22 mouse cellular contexts compared by ENCODE assay signal in the genomic region with DNA sequence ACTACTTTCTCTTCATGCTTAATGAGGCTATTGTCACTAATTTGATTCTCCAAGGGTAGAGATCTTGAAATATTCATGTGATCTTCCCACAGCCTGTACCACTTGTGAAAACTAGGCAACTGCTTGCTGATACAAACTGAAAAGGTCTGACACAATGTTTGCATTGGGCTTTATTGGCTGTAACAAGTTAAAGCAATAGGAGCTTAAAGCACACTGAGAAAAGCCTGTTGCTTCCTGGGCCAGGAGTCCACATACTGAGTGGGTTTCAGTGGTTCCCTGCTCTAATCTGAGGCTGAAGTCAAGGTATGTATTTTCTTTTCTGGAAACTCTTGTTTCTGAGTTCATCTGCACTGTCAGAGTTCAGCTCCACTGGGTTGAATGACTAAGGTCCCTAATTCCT. TPM values are rescaled to one million over a fixed set of nuclear protein-coding genes. Genes with fewer than 3 reads are reported as not detected.
DNase-seq lines count a peak whose midpoint lies in the region; ATAC-seq and TF ChIP-seq lines count a peak whose summit lies in the region.
"Had no signal": no experiment of that assay in that cellular context is flagged by ENCODE, and none has a peak within 500 bp of the region (broad histone marks: within the 10 kb centered on the region; RNA-seq: fewer than 3 reads in every experiment).

No protein-coding gene starts in this region.

- H3K9ac ChIP-seq in liver, embryonic 11.5 days (ENCODE audit: low read depth, low read length): no peak overlapping the region
- H3K9ac ChIP-seq in liver, embryonic 12.5 days: peak overlapping the region; percentile 3; the same call in 1 of the 2 replicates
- H3K9ac ChIP-seq in hindbrain, postnatal 0 days (replicated peaks; ENCODE audit: low read length): no peak overlapping the region
- H3K9ac ChIP-seq: hindbrain, embryonic 13.5 days; midbrain, embryonic 12.5 days had no signal

- no peak for TF ChIP-seq CTCF in small intestine, adult 2 months (IDR thresholded peaks at IDR 0.05; ENCODE audit: extremely low read depth, insufficient read length, insufficient replicate concordance, low read depth, low read length)
- no peak for TF ChIP-seq CTCF in hindbrain, postnatal 0 days (IDR thresholded peaks at IDR 0.05; ENCODE audit: low read depth)

- H3K4me3 ChIP-seq in liver, embryonic 11.5 days (ENCODE audit: low read depth, low read length): no peak overlapping the region
- H3K4me3 ChIP-seq in liver, embryonic 12.5 days: no peak overlapping the region
- no peak overlapping the region for H3K4me3 ChIP-seq in small intestine, adult 2 months (ENCODE audit: low read depth, low read length)
- no peak overlapping the region for H3K4me3 ChIP-seq in hindbrain, postnatal 0 days (ENCODE audit: low read length)
- H3K4me3 ChIP-seq: embryonic facial prominence, embryonic 10.5 days; hindbrain, embryonic 13.5 days; midbrain, embryonic 12.5 days had no signal

- ATAC-seq in liver, embryonic 11.5 days (replicated peaks; ENCODE audit: low FRiP score): no peak
- no peak for ATAC-seq in liver, embryonic 12.5 days
- no peak for ATAC-seq in hindbrain, postnatal 0 days
- ATAC-seq: forebrain, embryonic 16.5 days had no signal

- DNase-seq in liver, embryonic 11.5 days (ENCODE audit: low spot score): no peak
- no peak for DNase-seq in liver
- no peak for DNase-seq in hindbrain, postnatal 0 days (ENCODE audit: low spot score)
- DNase-seq in frontal cortex, postnatal 10 days (ENCODE audit: low spot score in 2 of 2): no peak
- DNase-seq in c-Kit-positive CD71-positive TER-119-positive erythroid progenitor cells, embryonic 14.5 days (ENCODE audit: low spot score): no peak
- no peak for DNase-seq in layer of hippocampus, postnatal 36 days
- DNase-seq: cerebellum, adult 8-10 months; cerebellum, postnatal 36 days; gastrocnemius, postnatal 25 days; heart, adult 18-20 months; heart, postnatal 36 days; kidney, adult 11 months; kidney, postnatal 10 days; lung, adult 2 months; spleen, adult 18-20 months; thymus, adult 18-20 months had no signal

- no peaks in the 10 kb centered on the region for H3K27me3 ChIP-seq in liver, embryonic 11.5 days (replicated peaks; ENCODE audit: control insufficient read depth, insufficient read depth, low read length)
- H3K27me3 ChIP-seq in liver, embryonic 12.5 days (replicated peaks): no peaks in the 10 kb centered on the region
- no peaks in the 10 kb centered on the region for H3K27me3 ChIP-seq in small intestine, adult 2 months (ENCODE audit: control insufficient read depth, insufficient read depth, low read length)
- no peaks in the 10 kb centered on the region for H3K27me3 ChIP-seq in hindbrain, postnatal 0 days (ENCODE audit: insufficient read depth, low read length)
- H3K27me3 ChIP-seq: hindbrain, embryonic 13.5 days; midbrain, embryonic 12.5 days had no signal

- peaks cover 22% of the 10 kb centered on the region for H3K4me1 ChIP-seq in liver, embryonic 11.5 days (replicated peaks; ENCODE audit: control insufficient read depth, insufficient read depth, low read length)
- peaks cover 44% of the 10 kb centered on the region for H3K4me1 ChIP-seq in liver, embryonic 12.5 days
- H3K4me1 ChIP-seq in small intestine, adult 2 months (ENCODE audit: control insufficient read depth, insufficient read depth, insufficient read length, low read length): peaks cover 12% of the 10 kb centered on the region; the same call in 1 of the 2 replicates
- peaks cover 5% of the 10 kb centered on the region; the same call in 1 of the 2 replicates for H3K4me1 ChIP-seq in hindbrain, postnatal 0 days (ENCODE audit: insufficient read depth, low read length)

- TF ChIP-seq POLR2A in small intestine, adult 2 months (IDR thresholded peaks at IDR 0.05; ENCODE audit: low read depth, low read length): no peak

- no peaks in the 10 kb centered on the region for H3K9me3 ChIP-seq in liver, embryonic 11.5 days (ENCODE audit: control insufficient read depth, low read length)
- H3K9me3 ChIP-seq in liver, embryonic 12.5 days (replicated peaks): no peaks in the 10 kb centered on the region
- H3K9me3 ChIP-seq in hindbrain, postnatal 0 days (ENCODE audit: low read length): no peaks in the 10 kb centered on the region
- H3K9me3 ChIP-seq: embryonic facial prominence, embryonic 10.5 days; hindbrain, embryonic 13.5 days; midbrain, embryonic 12.5 days had no signal

- H3K36me3 ChIP-seq in liver, embryonic 11.5 days (ENCODE audit: control insufficient read depth, insufficient read depth, low read length): peaks cover 3% of the 10 kb centered on the region; the same call in 1 of the 2 replicates
- H3K36me3 ChIP-seq in liver, embryonic 12.5 days: 0 out of 2 replicates have a peak, but pooled peaks cover 7% of the 10 kb centered on the region
- H3K36me3 ChIP-seq in small intestine, adult 2 months (ENCODE audit: control insufficient read depth, insufficient read depth, low read length): no peaks in the 10 kb centered on the region
- H3K36me3 ChIP-seq in hindbrain, postnatal 0 days (ENCODE audit: insufficient read depth, low read length): no peaks in the 10 kb centered on the region
- H3K36me3 ChIP-seq: midbrain, embryonic 12.5 days had no signal

- no peak overlapping the region for H3K4me2 ChIP-seq in liver, embryonic 11.5 days
- H3K4me2 ChIP-seq in liver, embryonic 12.5 days: no peak overlapping the region
- no peak overlapping the region for H3K4me2 ChIP-seq in hindbrain, postnatal 0 days (ENCODE audit: low read depth, low read length)
- H3K4me2 ChIP-seq: hindbrain, embryonic 13.5 days; midbrain, embryonic 12.5 days had no signal

- peak overlapping the region; percentile 55 for H3K27ac ChIP-seq in liver, embryonic 11.5 days (ENCODE audit: low read depth, low read length)
- peak overlapping the region; percentile 98 for H3K27ac ChIP-seq in liver, embryonic 12.5 days
- peak overlapping the region; percentile 70 for H3K27ac ChIP-seq in small intestine, adult 2 months (ENCODE audit: insufficient read depth, low read depth, low read length)
- no peak overlapping the region for H3K27ac ChIP-seq in hindbrain, postnatal 0 days
- H3K27ac ChIP-seq: embryonic facial prominence, embryonic 10.5 days; hindbrain, embryonic 13.5 days; midbrain, embryonic 12.5 days had no signal

RNA-seq across cellular contexts. Expression of a gene that starts 2.4 kb away (rescaled TPM):
- polyA plus RNA-seq in liver, embryonic 11.5 days (2014; fragmentation: Nextera tagmentation; extraction: Ambion mirVana): 13.6 and 15.1 TPM in 2 replicates
- polyA plus RNA-seq in liver, embryonic 12.5 days (2016; fragmentation: Nextera tagmentation; extraction: Ambion mirVana): 12.2 and 12.5 TPM in 2 replicates
- 3.1 and 6.7 TPM in 2 replicates for polyA plus RNA-seq in small intestine, adult 2 months (2012; rRNA removed)
- total RNA-seq in hindbrain, postnatal 0 days (2014; rRNA removed): 26.7 and 27.1 TPM in 2 replicates
- 12.8 and 13.3 TPM in 2 replicates for polyA plus RNA-seq in hindbrain, postnatal 0 days (2015; fragmentation: Nextera tagmentation; extraction: Ambion mirVana)
- total RNA-seq in layer of hippocampus, postnatal 36 days (2021): 10 to 100 TPM; 32.1 to 32.6 TPM

RNA-seq across cellular contexts. Expression of a gene that starts 52.0 kb away (rescaled TPM):
- polyA plus RNA-seq in liver, embryonic 11.5 days (2014; fragmentation: Nextera tagmentation; extraction: Ambion mirVana): 3.2 and 3.5 TPM in 2 replicates
- polyA plus RNA-seq in liver, embryonic 12.5 days (2016; fragmentation: Nextera tagmentation; extraction: Ambion mirVana): 2.7 and 2.9 TPM in 2 replicates
- 2.8 and 4.9 TPM in 2 replicates for polyA plus RNA-seq in small intestine, adult 2 months (2012; rRNA removed)
- 38.1 and 42.3 TPM in 2 replicates for total RNA-seq in hindbrain, postnatal 0 days (2014; rRNA removed)
- polyA plus RNA-seq in hindbrain, postnatal 0 days (2015; fragmentation: Nextera tagmentation; extraction: Ambion mirVana): 17.6 and 17.7 TPM in 2 replicates
- 10 to 100 TPM; 55.6 to 58.0 TPM for total RNA-seq in layer of hippocampus, postnatal 36 days (2021)
